ENCODE assay signal across 14 mouse cellular contexts in the genomic region with DNA sequence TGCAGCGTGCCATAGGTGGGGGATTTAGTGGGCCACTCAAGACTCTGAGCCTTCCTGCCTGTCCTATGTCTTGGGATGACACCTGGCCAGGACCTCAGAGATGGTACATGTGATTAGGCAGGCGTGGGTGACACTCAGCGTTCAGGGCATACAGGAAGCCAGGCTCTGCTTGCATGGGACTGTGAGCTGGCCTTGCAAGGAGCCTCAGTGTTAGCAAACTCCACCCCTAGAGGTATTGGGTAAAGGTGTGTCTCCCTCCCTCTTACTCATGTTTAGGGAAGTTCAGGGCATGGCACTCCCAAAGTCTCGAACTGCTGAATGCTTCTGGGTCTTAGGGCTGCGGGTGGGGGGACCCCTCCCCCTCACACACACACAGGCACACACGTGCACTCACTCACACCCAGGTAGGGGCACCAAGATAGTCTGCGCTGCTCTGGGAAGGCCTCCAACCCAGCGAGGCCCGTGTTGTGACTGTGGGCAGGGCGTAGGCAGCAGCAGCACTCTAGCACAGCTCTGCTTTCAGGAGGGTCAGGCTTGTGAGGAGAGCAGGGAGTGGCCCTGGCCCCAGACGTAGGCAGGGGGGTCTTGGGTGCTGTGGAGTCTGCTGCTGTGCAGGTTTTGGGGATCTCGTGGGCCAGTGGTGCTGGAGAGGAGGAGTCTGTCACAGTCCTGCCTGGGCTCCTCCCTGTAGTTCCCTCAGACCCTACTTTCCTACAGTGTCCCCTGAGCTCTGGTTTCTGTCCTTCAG. TPM values are rescaled to one million over a fixed set of nuclear protein-coding genes. Genes with fewer than 3 reads are reported as not detected.
A peak's percentile ranks its signal among the peaks of the same experiment; 100 is the strongest.
DNase-seq lines count a peak whose midpoint lies in the region; ATAC-seq lines count a peak whose summit lies in the region.
"Had no signal": no experiment of that assay in that cellular context is flagged by ENCODE, and none has a peak within 500 bp of the region (broad histone marks: within the 10 kb centered on the region; RNA-seq: fewer than 3 reads in every experiment).

No protein-coding gene starts in this region.

- peaks cover 84% of the 10 kb centered on the region for H3K4me1 ChIP-seq in heart, embryonic 12.5 days (replicated peaks)
- peaks cover 100% of the 10 kb centered on the region for H3K4me1 ChIP-seq in liver, embryonic 13.5 days (replicated peaks)

- peak overlapping the region; percentile 46; the same call in 1 of the 2 replicates for H3K9ac ChIP-seq in heart, embryonic 12.5 days
- H3K9ac ChIP-seq in liver, embryonic 13.5 days = peak overlapping the region; percentile 98

- no peak for DNase-seq in heart, postnatal 36 days
- DNase-seq in urinary bladder, adult 18-20 months (ENCODE audit: low spot score in 2 of 2) = peak; percentile 41 to 44
- no peak for DNase-seq in urinary bladder, postnatal 36 days (ENCODE audit: low spot score in 2 of 2)
- DNase-seq in liver, embryonic 13.5 days = no peak
- DNase-seq in adrenal gland, adult 8-10 months = no peak
- DNase-seq in right cerebral cortex, postnatal 14 days = no peak
- no peak for DNase-seq in lung, adult 18-20 months
- DNase-seq: cerebellum, adult 9-10 months; kidney, adult 8-10 months; layer of hippocampus, adult 9-11 months; lung, postnatal 14 days had no signal

- peak overlapping the region; percentile 28 for H3K27ac ChIP-seq in heart, embryonic 12.5 days (ENCODE audit: poor library complexity, severe bottlenecking)
- peak overlapping the region; percentile 100 for H3K27ac ChIP-seq in liver, embryonic 13.5 days
- H3K27ac ChIP-seq: limb, embryonic 10.5 days had no signal

- WGBS in heart, embryonic 12.5 days = 65% methylated on average over 12 of the region's 12 CpGs
- WGBS in liver, embryonic 13.5 days (ENCODE audit: insufficient replicate concordance) = 59% methylated on average over 12 of the region's 12 CpGs

- peak overlapping the region; percentile 10 for H3K4me2 ChIP-seq in heart, embryonic 12.5 days
- peak overlapping the region; percentile 79 for H3K4me2 ChIP-seq in liver, embryonic 13.5 days

- no peaks in the 10 kb centered on the region for H3K27me3 ChIP-seq in heart, embryonic 12.5 days (replicated peaks)
- H3K27me3 ChIP-seq in liver, embryonic 13.5 days = no peaks in the 10 kb centered on the region
- H3K27me3 ChIP-seq: CH12.LX had no signal

- H3K4me3 ChIP-seq in heart, embryonic 12.5 days = 0 out of 2 replicates have a peak overlapping the region, but pooled peaks have one; percentile 4
- H3K4me3 ChIP-seq in liver, embryonic 13.5 days (replicated peaks) = peak overlapping the region; percentile 97
- H3K4me3 ChIP-seq: limb, embryonic 10.5 days had no signal

- intact Hi-C loops in heart, postnatal 36 days (cut with DNase I) = no loop called here

- H3K36me3 ChIP-seq in heart, embryonic 12.5 days = peaks cover 99% of the 10 kb centered on the region
- peaks cover 100% of the 10 kb centered on the region for H3K36me3 ChIP-seq in liver, embryonic 13.5 days

- no peaks in the 10 kb centered on the region for H3K9me3 ChIP-seq in heart, embryonic 12.5 days (replicated peaks)
- H3K9me3 ChIP-seq in liver, embryonic 13.5 days (replicated peaks) = no peaks in the 10 kb centered on the region
- H3K9me3 ChIP-seq: limb, embryonic 10.5 days had no signal

- ATAC-seq in heart, embryonic 12.5 days (ENCODE audit: insufficient number of reproducible peaks, low FRiP score) = no peak
- no peak for ATAC-seq in liver, embryonic 13.5 days (ENCODE audit: low read depth)

RNA-seq across cellular contexts. Expression of gene Rbm38, which starts 10.5 kb away (rescaled TPM):
- polyA plus RNA-seq in heart, embryonic 12.5 days (2016; fragmentation: Nextera tagmentation; extraction: Ambion mirVana) = 146 and 147 TPM in 2 replicates
- total RNA-seq in heart, postnatal 36 days (2021) = 100 to 1,000 TPM; 159 to 209 TPM
- polyA plus RNA-seq in liver, embryonic 13.5 days (2015; fragmentation: Nextera tagmentation; extraction: Ambion mirVana) = 260 and 311 TPM in 2 replicates
- 10 to 100 TPM; 16.0 to 26.0 (median 21.5) TPM for total RNA-seq in adrenal gland, adult 8-10 months (2022)

RNA-seq across cellular contexts. Expression of gene Rae1, which starts 30.8 kb away (rescaled TPM):
- 102 and 103 TPM in 2 replicates for polyA plus RNA-seq in heart, embryonic 12.5 days (2016; fragmentation: Nextera tagmentation; extraction: Ambion mirVana)
- total RNA-seq in heart, postnatal 36 days (2021) = 10 to 100 TPM; 24.0 to 24.7 TPM
- 94.5 and 96.8 TPM in 2 replicates for polyA plus RNA-seq in liver, embryonic 13.5 days (2015; fragmentation: Nextera tagmentation; extraction: Ambion mirVana)
- total RNA-seq in adrenal gland, adult 8-10 months (2022) = 10 to 100 TPM; 67.3 to 77.6 (median 73.4) TPM

RNA-seq across cellular contexts. Expression of gene Spo11, which starts 53.3 kb away (rescaled TPM):
- 0.26 and 0.30 TPM in 2 replicates for polyA plus RNA-seq in heart, embryonic 12.5 days (2016; fragmentation: Nextera tagmentation; extraction: Ambion mirVana)
- not detected for total RNA-seq in heart, postnatal 36 days (2021)
- polyA plus RNA-seq in liver, embryonic 13.5 days (2015; fragmentation: Nextera tagmentation; extraction: Ambion mirVana) = 0.08 TPM in 1 of 2 replicates, not detected in the other
- total RNA-seq in adrenal gland, adult 8-10 months (2022) = not detected

Comparison
In these comparisons a context has a peak if more than half of its experiments do, and no peak if none do; other contexts are left out.
1. DNase-seq: peak in urinary bladder, adult 18-20 months (2 of 2); none in heart, postnatal 36 days (0 of 2), urinary bladder, postnatal 36 days (0 of 2), liver, embryonic 13.5 days (single experiment), adrenal gland, adult 8-10 months (single experiment), right cerebral cortex, postnatal 14 days (single experiment) and lung, adult 18-20 months (0 of 2).
2. RNA of gene Rbm38, which starts 10.5 kb away (total RNA-seq): 159 to 209 TPM in heart, postnatal 36 days; 16.0 to 26.0 TPM in adrenal gland, adult 8-10 months; every median in the first group is over 4 times any median in the second.